Mouse (Mus musculus) hindbrain, embryonic 16.5 days (tissue): ENCODE measurements at regions not wholly inside any gene's neighbourhood (a gene's known extent, or its start where the extent isn't known, plus 50 kb on each side); places are given as distances from the start of the nearest gene placed in this dataset.
A peak's percentile ranks its signal among the peaks of the same experiment; 100 is the strongest.
"Not testable (repeated sequence)": the region's sequence is repeated elsewhere in the genome, so short reads cannot be mapped to it uniquely, and the experiment has no call there.

Experiments
- ATAC-seq: fragments of 200-750 bp; cut with Nextera tagmentation; 2 replicates; pipeline ENCODE4 v1.8.0; 2017; ENCODE audit warnings: moderate TSS enrichment, moderate library complexity
- H3K27ac ChIP-seq: fragments of 300-500 bp; sonication (generic); 2 replicates; pipeline ENCODE4 v1.5.1; 2014; ENCODE audit warnings: low read depth, mild to moderate bottlenecking, control low read depth, low read length, moderate library complexity
- H3K27me3 ChIP-seq: fragments of 300-500 bp; sonication (generic); replicated peaks from 2 replicates; pipeline ENCODE4 v1.6.1; 2014; ENCODE audit warnings: low read length; ENCODE audit not compliant: control insufficient read depth, insufficient read depth
- H3K36me3 ChIP-seq: fragments of 300-500 bp; sonication (generic); 2 replicates; pipeline ENCODE4 v1.6.1; 2014; ENCODE audit warnings: mild to moderate bottlenecking, low read length, moderate library complexity, mixed read lengths; ENCODE audit not compliant: control insufficient read depth, insufficient read depth
- H3K4me1 ChIP-seq: fragments of 300-500 bp; sonication (generic); 2 replicates; pipeline ENCODE4 v1.6.1; 2014; ENCODE audit warnings: low read depth, low read length; ENCODE audit not compliant: control insufficient read depth, insufficient read depth
- H3K4me2 ChIP-seq: fragments of 300-500 bp; sonication (generic); 2 replicates; pipeline ENCODE4 v1.6.1; 2014; ENCODE audit warnings: mild to moderate bottlenecking, low read length, control low read depth, moderate library complexity
- H3K4me3 ChIP-seq: fragments of 300-500 bp; sonication (generic); 2 replicates; pipeline ENCODE4 v1.5.1; 2014; ENCODE audit warnings: mild to moderate bottlenecking, low read length, control low read depth, moderate library complexity
- H3K9ac ChIP-seq: fragments of 300-500 bp; sonication (generic); 2 replicates; pipeline ENCODE4 v1.6.1; 2014; ENCODE audit warnings: low read depth, mild to moderate bottlenecking, control low read depth, low read length, moderate library complexity
- H3K9me3 ChIP-seq: fragments of 300-500 bp; sonication (generic); 2 replicates; pipeline ENCODE4 v1.6.1; 2014; ENCODE audit warnings: mild to moderate bottlenecking, low read length, moderate library complexity; ENCODE audit not compliant: control insufficient read depth
- WGBS: fragments of 180-500 bp; shearing (Covaris S2); extraction: QIAGEN DNeasy Blood & Tissue Kit; methylation state at CpG from one replicate; pipeline ENCODE4 v1.1.7; 2014; 5-methylcytosine and 5-hydroxymethylcytosine counted together

DNA sequence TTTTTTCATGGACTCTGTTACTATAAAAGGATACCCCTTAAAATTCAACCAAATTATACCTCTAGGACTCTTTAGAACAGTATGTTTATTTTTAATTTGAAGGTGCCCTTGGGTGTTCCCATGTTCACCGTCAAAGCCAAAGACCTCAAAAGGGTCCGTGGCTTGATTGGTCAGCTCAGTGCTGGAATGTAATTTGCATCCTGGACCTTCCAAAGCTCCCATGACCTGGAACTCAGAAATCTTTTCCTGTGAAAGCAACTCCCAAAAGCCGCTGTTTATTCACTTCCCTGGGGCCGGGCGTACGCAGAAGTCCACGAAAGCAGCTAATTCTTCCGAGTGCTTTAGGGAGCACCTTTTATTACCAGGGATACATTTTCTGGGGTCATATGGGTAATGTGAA is 105.1 kb upstream of the Ahi1 start:
- H3K4me3 ChIP-seq: no peak overlapping the region
- no peak overlapping the region for H3K4me2 ChIP-seq
- H3K9me3 ChIP-seq: no peaks in the 10 kb centered on the region
- 87% methylated on average over 8 of the region's 8 CpGs for WGBS
- H3K27ac ChIP-seq: no peak overlapping the region
- H3K4me1 ChIP-seq: peaks cover 5% of the 10 kb centered on the region; the same call in 1 of the 2 replicates
- H3K9ac ChIP-seq: no peak overlapping the region
- no peak for ATAC-seq
- H3K36me3 ChIP-seq: no peaks in the 10 kb centered on the region
- H3K27me3 ChIP-seq: no peaks in the 10 kb centered on the region

DNA sequence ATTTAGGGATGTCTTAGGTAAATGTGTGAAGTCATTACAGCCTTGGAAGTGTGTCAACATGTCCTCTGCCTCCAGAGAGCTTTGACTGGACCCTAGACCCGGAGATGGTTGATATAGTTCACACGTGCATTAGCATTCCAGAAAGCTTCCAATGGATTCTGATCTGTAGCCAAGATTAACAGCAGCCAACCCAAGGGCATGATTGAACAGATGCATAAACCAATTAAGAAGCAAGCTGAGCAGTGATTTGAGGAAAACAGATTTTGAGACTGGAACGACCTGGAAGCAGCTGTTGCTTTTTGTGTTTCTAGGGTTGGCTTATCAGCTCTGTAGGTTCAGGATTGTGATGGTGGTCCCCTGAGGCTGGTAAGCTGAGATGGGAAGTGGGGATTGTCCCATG is 109.1 kb upstream of the Ahi1 start:
- peak; percentile 73 for ATAC-seq
- 26% methylated on average over 3 of the region's 3 CpGs for WGBS

DNA sequence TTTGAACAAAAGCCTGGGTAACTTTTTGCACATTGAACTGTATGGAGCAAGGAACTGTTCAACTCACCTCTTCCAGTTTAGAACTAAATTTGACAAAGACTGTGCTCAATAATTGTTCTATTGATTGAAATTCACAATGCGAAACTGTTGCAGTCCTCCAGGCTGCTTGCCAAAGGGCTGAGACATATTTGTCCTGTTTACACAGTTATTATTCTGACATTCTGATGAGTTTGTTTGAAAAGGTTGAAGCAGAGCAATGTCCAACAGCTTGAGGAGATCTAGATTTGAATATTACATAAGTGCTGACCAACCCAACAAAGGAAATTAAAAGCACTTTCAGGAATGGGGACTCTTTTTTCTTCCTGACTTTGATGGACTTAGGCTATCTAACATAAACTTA is 110.2 kb upstream of the Ahi1 start:
- Histone ChIP-seq H3K36me3 (no peaks in the 10 kb centered on the region), H3K27ac (no peak overlapping the region), H3K4me3 (no peak overlapping the region), H3K27me3 (no peaks in the 10 kb centered on the region), H3K9me3 (no peaks in the 10 kb centered on the region), H3K4me2 (no peak overlapping the region), H3K9ac (no peak overlapping the region), H3K4me1 (peaks cover 5% of the 10 kb centered on the region; the same call in 1 of the 2 replicates)
- WGBS: 79% methylated on average over 1 of the region's 1 CpGs
- no peak for ATAC-seq

More for the DNA sequence above, 109.1 kb upstream of the Ahi1 start:
- no peak overlapping the region for H3K9ac ChIP-seq
- no peak overlapping the region for H3K4me3 ChIP-seq
- no peaks in the 10 kb centered on the region for H3K27me3 ChIP-seq
- H3K27ac ChIP-seq: no peak overlapping the region
- peaks cover 5% of the 10 kb centered on the region; the same call in 1 of the 2 replicates for H3K4me1 ChIP-seq
- no peak overlapping the region for H3K4me2 ChIP-seq
- no peaks in the 10 kb centered on the region for H3K36me3 ChIP-seq
- H3K9me3 ChIP-seq: no peaks in the 10 kb centered on the region

DNA sequence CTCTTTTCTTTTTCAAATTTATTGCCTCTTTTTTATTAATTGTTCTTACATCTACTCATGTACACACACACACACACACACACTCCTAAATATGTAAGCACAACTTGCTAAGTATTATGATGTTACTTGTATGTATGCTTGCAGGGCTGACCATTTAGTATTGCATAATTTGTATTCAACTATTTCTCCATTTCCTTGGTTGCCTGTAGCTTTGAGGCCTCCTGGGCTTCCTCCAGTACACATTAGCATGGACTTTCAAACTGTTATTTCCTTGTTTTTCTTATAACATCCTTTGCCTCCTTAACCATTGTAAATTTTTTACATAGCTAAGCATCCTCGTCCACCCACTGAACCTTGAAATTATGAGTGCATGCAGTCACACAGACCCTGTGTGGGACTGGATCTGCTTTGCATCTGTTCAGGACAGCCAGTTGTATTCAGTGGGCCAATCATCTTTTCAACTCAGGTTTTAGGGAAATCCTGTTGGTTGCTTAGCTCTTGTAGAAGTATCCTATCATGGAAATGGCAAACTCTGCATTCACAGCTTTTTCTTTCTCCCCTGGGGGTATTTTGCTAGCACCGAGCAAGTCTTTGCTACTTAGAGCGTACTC is 110.8 kb upstream of the Ahi1 start:
- WGBS: 40% methylated on average over 3 of the region's 3 CpGs
- no peak overlapping the region for H3K4me3 ChIP-seq
- H3K9me3 ChIP-seq: no peaks in the 10 kb centered on the region
- no peak for ATAC-seq
- H3K4me2 ChIP-seq: no peak overlapping the region
- H3K9ac ChIP-seq: no peak overlapping the region
- no peaks in the 10 kb centered on the region for H3K27me3 ChIP-seq
- H3K36me3 ChIP-seq: no peaks in the 10 kb centered on the region
- H3K27ac ChIP-seq: no peak overlapping the region
- peaks cover 5% of the 10 kb centered on the region; the same call in 1 of the 2 replicates for H3K4me1 ChIP-seq

DNA sequence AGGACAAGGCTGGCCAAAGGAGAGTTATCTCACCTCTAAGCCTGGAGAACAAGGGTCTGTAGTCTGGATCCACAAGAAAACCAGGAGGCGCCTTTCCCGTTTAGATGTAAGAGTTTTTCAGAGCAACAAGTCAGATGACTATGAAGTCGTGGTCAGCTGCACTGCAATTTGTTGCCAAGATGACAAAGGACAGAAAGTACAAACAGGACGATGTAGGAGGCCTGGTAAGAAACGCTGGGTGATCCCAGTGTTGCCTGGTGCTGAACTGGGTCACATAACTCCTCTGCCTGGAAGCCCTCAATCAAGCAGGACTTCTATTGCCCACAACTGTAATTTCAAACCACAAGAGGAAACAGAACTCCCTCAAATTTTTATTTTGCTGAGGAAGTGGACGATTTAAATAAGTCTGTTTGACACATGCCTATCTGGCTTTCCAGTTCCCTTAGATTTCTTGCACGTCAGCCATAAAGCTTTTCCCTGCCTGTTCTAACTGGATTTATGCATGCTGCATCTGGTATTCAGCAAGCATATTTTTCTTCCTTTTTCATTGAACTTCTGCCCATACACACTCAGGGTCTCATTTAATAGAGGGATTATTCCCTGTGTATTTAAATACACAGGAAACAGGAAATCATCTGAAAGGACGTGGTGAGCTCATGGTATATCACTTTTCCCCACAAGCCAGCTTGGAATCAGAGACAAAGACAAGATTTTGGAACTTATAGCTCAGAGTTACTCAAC is 113.5 kb upstream of the Ahi1 start:
- ATAC-seq: no peak
- Histone ChIP-seq H3K27me3 (no peaks in the 10 kb centered on the region), H3K27ac (no peak overlapping the region), H3K9me3 (no peaks in the 10 kb centered on the region), H3K4me1 (peaks cover 5% of the 10 kb centered on the region; the same call in 1 of the 2 replicates), H3K9ac (no peak overlapping the region), H3K4me2 (no peak overlapping the region), H3K4me3 (no peak overlapping the region), H3K36me3 (no peaks in the 10 kb centered on the region)
- WGBS: 79% methylated on average over 8 of the region's 8 CpGs

DNA sequence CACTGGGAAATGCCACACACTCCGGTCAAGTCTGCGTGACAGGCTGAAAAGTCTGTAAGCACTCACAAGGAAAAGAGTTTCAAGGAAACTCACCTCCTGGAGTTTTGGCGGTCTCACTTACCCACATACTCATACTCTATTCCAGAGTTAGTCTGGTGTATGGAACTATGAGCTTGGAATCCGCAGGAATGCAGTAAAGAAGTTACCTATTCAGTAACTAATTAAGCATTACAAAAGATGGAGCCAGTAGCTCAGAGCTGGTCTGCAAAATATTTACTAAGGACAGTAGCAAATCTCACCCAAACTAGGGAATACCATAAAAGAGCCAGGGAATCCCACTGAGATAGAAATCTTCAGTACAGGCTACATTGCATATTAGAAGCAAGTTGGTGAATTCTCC is 111.9 kb upstream of the Pde7b start:
- H3K9me3 ChIP-seq, H3K4me2 ChIP-seq, H3K36me3 ChIP-seq, H3K4me1 ChIP-seq, H3K9ac ChIP-seq, ATAC-seq, H3K27ac ChIP-seq, H3K4me3 ChIP-seq, H3K27me3 ChIP-seq: not testable (repeated sequence)
- WGBS: 61% methylated on average over 4 of the region's 4 CpGs

DNA sequence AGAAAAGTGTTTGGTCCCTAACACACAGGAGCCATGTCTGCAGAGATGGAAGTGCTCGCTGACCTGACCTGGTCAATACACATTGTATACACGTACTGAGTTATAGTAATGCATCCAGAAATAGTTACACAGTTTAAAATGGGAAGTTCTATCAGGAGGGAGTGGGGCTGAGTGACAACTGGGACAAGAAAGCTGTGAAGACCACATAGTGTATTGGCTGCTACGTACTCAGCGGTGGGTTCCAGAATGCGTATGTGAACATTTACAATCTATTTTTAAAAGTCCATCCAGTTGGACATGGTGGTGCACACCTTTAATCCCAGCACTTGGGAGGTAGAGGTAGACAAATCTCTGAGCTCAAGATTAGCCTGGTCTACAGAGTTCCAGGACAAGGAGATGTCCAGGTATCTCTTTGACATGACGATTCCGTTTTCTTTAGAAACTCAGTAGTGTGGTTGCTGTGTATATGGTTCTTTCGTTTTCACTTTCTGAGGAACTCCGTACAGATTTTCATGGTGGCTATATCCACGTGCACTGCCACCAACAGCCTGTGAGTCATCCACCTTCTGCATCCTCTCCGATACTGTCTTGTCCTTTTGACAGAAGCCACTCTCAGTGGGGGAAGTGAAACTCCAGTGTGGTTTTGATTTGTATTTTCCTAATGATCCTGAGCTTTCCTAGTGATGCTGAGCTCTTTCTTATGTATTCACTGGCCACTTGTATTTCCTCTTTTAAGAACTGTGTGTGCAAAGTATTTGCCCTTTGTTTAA is 110.1 kb upstream of the Pde7b start:
- H3K4me3 ChIP-seq: no peak overlapping the region
- no peaks in the 10 kb centered on the region for H3K9me3 ChIP-seq
- H3K9ac ChIP-seq: no peak overlapping the region
- WGBS: 88% methylated on average over 11 of the region's 11 CpGs
- H3K27ac ChIP-seq: no peak overlapping the region
- no peaks in the 10 kb centered on the region for H3K4me1 ChIP-seq
- no peaks in the 10 kb centered on the region for H3K27me3 ChIP-seq
- ATAC-seq: no peak
- no peak overlapping the region for H3K4me2 ChIP-seq
- H3K36me3 ChIP-seq: no peaks in the 10 kb centered on the region

DNA sequence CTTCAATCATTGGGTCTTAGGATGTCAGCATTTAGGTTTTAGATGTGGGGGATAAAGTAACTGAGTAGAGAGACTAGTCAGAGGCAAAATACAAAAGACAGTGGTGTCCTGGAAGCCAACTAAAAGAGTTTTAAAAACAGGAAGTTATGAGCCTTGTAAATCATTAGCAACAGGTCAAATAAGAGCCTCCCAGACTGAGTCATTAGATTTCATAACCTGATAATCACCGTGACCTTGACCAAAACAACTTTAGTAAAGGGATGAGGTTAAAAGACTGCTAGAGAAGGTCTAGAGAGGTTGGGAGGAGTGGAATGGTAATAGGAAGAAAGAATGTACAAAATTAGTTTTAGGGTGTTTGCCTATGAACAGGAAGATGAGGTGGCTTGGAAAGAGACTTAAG is 103.4 kb upstream of the Pde7b start:
- Histone ChIP-seq H3K27me3 (no peaks in the 10 kb centered on the region), H3K4me2 (no peak overlapping the region), H3K27ac (no peak overlapping the region), H3K4me1 (no peaks in the 10 kb centered on the region), H3K4me3 (no peak overlapping the region), H3K9ac (no peak overlapping the region), H3K36me3 (no peaks in the 10 kb centered on the region), H3K9me3 (0 out of 2 replicates have a peak, but pooled peaks cover 3% of the 10 kb centered on the region)
- 82% methylated on average over 1 of the region's 1 CpGs for WGBS
- ATAC-seq: no peak

DNA sequence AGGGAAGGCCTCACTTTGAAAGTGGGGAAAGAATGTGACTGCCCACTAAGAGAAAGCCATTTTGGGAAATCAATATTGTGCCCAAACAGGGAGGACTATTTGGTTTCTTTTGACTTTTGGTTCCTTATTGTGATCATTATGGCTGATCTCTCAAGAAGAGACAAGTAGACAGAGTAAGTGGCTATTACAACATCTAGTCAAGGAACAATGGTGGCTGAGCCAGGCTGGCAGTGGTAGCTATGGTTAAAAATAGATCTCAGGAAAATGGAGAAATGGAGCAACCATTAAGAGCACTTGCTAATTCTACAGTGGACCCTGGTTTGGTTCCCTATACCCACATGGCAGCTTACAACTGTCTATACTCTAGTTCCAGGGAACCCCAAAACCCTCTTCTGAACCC is 102.6 kb upstream of the Pde7b start:
- Histone ChIP-seq H3K36me3 (no peaks in the 10 kb centered on the region), H3K4me2 (no peak overlapping the region), H3K9ac (no peak overlapping the region), H3K4me3 (no peak overlapping the region), H3K27ac (no peak overlapping the region), H3K27me3 (no peaks in the 10 kb centered on the region), H3K9me3 (0 out of 2 replicates have a peak, but pooled peaks cover 3% of the 10 kb centered on the region), H3K4me1 (no peaks in the 10 kb centered on the region)
- no peak for ATAC-seq
